Mouse (Mus musculus): ENCODE results near the gene Hbs1l.

- TF ChIP-seq CTCF (IDR thresholded peaks at IDR 0.05; ENCODE audit: borderline replicate concordance, control insufficient read depth, extremely low read depth, insufficient read depth, low read length, poor library complexity) (no peak), POLR2A (IDR thresholded peaks at IDR 0.05; ENCODE audit: control insufficient read depth, extremely low read depth, insufficient read depth, low read length, poor library complexity) (no peak)
Observed at GRCm38 (mm10) chr10:21353890-21354289, 58.1 kb downstream of the Hbs1l start.

Data from thymus, adult 2 months (tissue).